Mouse (Mus musculus): ENCODE data around the gene Dlx3.

DNA sequence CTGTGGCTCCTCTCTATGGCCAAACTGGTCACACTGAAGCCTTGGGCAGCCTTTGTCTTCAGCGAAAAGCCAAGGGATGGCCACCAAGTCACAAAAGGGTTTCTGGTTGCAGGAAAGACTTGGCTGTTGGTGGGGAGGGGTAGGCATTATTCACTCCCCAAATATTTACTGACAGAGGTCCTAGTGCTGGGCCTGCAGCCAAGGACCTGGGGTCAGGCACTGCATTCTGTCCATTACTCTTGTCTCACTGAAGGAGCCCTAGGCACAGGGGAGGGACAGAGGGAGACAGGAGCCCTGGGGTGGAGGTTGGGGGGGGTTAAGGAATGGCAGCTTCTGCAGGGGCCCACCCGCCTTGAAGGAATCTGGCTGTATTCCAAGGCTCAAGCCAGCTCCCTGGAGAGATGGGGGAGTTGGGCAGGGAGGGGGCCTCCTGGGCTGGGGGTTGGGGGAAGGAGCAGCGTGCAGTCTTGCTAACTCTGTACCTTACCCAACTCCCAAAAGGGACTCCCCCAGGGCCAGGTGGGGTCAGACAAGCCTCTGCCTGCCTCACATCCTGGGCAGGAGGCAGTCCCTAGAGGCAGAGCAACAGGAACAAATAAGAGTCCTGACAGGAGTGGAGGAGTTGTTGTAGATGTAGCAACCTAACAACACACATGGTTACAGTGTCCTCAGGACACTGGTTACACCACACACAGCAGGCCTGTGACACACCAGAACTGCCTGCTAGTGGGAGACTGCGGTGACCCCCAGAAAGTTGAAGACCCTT lies 23.1 kb upstream of the Dlx3 start:
- no peak for TF ChIP-seq CTCF (IDR thresholded peaks at IDR 0.05; ENCODE audit: low read depth)
- no peak for TF ChIP-seq EP300 (IDR thresholded peaks at IDR 0.05; ENCODE audit: low read depth)

Measured in liver, embryonic 14.5 days (tissue).